Mouse (Mus musculus) testis, postnatal 14 days (tissue): Measurements from ENCODE around the gene Gm11492.
A peak's percentile ranks its signal among the peaks of the same experiment; 100 is the strongest.

Source experiments
- DNase-seq: peaks from one replicate; pipeline ENCODE4 v3.0.0; 2021; ENCODE audit warnings: low spot score

Gm11492 gene

GRCm38 (mm10) chr11:87599395-87600089 lies 33.1 kb downstream of the Gm11492 start:
- DNase-seq: no peak

DNA sequence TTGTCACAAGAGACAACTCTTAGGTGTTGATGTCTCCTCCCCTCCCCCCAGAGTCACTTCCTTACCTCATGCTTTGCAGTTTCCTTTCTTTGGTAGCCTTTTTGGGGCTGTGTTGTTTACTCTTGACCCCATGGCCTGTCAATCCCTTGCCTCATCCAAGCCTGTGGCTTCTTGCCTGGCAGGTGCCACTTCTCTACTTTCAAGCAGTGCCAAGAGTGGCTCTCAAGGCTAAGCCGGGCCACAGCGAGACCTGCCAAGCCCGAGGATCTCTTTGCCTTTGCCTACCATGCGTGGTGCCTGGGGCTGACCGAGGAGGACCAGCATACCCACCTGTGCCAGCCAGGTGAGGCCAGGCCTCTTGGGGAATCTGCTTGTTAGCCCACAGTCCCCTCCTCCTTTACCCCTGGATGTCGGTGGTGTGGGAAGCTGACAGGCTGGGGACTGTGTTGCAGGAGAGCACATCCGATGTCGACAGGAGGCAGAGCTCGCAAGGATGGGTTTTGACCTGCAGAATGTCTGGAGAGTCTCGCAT lies 33.9 kb downstream of the Gm11492 start:
- DNase-seq: no peak

GRCm38 (mm10) chr11:87602234-87602633 lies 35.8 kb downstream of the Gm11492 start:
- no peak for DNase-seq

DNA sequence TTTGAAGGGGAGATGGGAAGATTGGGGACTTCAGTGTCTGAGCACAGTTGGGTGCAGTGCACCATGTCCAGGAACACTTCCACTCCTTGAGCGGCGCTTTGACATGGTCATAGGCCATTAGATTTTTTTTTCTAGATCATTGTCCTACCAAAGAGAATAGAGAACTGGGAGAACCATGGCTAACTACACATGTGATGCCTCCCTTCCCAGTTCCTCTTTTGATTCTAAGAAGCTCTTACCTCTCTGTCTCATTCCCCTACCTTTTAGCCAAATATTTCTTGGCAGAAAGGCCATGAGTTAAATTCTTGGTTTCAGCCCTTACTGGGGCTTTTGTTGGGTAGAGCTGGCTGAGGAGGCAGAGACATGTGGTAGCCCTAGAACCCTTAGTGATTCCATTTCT lies 37.1 kb downstream of the Gm11492 start:
- DNase-seq: no peak

GRCm38 (mm10) chr11:87609264-87609663 lies 42.8 kb downstream of the Gm11492 start:
- no peak for DNase-seq

DNA sequence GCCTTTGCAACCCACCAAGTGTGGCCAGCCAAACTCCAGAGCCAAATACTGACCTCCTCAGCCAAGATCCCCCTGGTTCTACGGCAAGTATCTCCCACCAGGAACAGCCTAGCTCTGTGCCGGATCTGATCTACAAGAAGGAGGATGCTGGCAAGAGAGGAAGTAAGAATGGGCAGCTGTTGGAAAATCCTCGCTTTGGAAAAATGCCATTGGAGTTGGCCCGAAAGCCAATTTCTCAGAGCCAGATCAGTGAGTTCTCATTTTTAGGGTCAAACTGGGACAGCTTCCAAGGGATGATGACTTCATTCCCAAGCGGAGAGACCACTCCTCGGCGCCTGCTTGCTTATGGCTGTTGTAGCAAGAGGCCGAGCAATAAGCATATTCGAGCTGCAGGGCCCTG lies 45.1 kb downstream of the Gm11492 start:
- no peak for DNase-seq

GRCm38 (mm10) chr11:87613972-87614371 lies 47.5 kb downstream of the Gm11492 start:
- no peak for DNase-seq

DNA sequence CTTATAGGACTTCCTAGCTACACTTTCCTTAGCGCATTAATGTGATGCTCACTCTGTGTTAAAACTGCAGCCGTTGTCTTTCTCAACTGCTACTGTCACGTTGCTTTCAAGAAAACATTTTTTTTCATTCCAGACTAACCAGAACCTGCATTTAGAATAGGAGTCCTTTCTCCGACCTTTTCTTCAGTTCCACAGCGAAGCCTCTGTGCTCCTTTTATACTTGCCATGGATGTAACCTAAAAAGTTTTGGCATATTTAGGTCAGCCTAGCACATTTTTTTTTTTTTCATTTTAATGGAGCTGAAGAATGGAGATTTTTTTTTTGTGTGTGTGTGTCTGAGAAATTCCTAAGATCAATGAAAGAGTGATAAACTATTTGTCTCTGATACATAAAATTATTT lies 49.1 kb downstream of the Gm11492 start:
- DNase-seq: no peak

- DNase-seq: no peak
Measured at GRCm38 (mm10) chr11:87615952-87616351, 49.5 kb downstream of the Gm11492 start.

DNA sequence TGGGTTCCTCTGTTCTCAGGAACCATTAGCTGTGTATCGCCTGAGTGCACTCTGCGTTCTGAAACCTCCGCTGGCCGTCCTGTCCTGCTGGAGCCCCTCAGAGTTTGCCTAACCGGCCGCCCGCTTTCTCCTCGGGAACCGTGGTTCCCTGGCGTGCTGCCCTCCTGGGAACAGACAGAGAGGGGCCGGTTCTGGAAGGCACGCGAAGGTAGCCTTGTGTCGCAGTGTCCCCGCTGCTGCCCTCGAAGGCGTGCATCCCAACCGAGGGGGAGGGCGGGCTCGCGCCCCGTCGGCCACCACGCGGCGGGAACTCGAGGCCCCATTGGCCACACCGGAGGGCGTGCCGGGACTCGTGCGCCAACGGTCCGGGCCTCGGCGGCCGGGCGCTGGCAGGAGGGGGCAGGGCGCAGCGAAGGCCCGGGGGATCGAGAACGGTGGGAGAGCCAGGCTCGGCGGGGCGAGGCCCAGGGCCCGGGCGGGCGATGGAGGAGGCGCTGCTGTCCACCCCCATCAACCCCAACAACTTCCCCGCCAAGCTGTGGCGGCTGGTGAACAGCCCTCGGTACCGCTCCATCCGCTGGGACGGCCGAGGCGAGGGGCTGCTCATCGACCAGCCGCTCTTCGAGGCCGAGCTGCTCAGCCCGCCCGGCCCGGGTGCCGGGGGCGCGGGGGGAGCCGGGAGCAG lies 50.5 kb downstream of the Gm11492 start, which contains the start of gene Hsf5:
Gene Hsf5, plus strand, starts transcription at position 375 of the 685 bp plus-strand sequence.
- peak; percentile 85 for DNase-seq

DNA sequence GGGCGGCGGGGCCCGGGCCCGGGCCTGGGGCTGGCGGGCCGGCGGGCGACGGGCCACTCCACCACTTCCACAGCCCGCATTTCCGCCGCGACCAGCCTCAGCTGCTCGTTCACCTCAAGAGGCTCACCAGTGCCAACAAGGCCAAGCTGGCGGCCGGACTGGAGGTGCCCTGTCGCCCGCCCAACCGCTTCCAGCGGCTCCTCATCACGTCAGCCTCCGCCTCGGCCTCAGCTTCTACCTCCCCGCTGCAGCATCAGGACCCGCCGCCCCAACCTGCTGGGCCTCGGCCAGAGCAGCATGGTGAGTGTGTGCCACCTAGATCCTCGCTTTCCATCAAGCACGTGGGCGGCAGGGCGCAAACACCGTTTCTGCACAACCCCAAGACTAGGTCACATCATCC lies 51.2 kb downstream of the Gm11492 start:
- peak; percentile 66 for DNase-seq
